Mouse (Mus musculus): Measurements from ENCODE around the gene Fbxo11.

Fbxo11 gene

DNA sequence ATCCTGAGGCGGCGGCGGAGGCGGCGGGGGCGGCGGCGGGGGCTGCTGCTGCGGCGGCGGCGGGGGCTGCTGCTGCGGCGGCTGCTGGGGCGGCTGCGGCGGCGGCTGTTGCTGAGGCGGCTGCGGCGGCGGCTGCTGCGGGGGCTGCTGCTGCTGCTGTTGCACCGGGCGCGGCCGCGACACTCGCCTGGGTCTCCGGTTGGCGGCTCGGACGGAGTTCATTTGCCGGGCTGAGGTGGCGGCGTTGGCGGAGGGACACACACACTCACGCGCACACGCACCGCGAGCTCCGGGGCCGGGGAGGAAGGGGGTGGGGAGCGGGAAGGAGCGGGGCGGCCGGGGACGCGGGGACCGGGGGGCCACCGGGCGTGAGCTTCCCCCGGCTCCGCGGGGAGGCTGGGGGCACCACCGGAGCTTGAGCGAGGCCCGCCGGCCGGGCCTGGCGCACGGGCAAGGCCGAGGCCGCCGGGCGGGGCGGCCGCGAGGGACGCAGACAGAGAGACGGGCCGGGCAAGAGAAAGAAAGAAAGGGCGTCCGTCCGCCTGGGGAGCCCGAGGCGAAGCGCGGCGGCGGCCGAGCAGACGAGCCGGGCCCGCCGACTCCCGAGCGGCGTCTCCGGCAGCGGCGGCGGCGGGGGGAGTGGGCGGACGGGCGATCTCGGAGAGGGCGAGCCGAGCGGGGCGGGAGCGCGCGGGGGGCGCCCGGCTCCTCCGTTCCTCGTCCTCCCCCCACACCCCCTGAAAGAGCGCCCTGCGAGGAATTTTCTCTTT, at the start of gene Fbxo11:
Fbxo11 (minus strand) TSS at position 261 of the 770 bp plus-strand sequence.
- no peak for DNase-seq (ENCODE audit: low read depth)

DNA sequence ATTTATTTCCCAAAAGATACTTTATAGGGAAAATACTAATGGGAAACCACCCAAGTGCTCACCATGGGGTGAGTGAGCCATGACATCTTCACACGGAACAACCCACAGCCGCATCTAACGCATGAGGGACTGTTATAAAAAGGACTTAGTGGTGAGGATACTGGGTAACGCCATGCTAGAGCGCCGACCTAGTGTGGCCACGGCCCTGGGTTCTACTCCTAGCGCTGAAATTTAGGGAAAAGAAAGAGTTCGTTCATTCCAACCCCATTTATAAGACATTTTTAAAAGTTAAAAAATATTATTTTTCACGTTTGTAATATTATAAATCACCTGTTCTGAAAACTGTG, 48.8 kb upstream of the Fbxo11 start:
- no peak for DNase-seq (ENCODE audit: low read depth)

DNA sequence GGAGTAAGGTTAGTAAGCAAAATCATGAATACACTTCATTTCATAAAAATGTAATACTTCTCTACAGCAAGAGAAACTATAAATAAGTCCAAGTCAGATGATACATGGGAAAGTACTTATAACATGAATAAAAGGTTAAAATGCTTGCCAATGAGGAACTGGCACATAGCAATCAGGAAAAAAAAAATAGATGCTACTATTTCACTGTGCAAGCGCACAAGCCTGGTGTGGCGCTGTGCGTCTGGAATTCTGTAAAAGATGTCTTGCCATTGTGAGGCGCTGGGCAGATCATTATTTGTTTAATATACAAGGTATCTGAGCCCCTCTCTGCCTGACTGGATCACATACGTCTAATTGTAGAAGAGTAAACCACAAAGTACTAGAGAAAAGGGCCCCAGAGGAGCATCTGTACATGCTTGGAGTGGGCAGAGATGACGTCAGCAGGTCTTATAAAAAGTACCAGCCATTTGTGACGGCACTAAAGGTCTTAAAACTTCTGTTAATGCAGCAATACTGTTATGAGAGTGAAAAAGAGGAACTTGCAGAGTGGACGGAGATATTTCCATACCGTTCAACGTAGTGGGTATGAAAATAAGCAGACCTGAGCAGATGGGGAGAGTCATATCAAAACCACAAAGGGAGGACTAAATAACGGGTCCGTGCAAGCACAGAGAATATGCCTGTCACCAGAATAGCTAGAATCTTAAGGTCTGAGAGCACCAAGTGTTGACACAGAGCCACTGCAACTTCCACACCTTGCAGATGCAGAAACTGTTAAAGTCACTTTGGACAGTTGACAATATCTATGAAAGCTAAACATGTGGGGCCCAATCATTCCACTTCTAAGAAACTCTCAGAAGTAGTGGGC, 48.2 kb upstream of the Fbxo11 start:
- no peak for DNase-seq (ENCODE audit: low read depth)

DNA sequence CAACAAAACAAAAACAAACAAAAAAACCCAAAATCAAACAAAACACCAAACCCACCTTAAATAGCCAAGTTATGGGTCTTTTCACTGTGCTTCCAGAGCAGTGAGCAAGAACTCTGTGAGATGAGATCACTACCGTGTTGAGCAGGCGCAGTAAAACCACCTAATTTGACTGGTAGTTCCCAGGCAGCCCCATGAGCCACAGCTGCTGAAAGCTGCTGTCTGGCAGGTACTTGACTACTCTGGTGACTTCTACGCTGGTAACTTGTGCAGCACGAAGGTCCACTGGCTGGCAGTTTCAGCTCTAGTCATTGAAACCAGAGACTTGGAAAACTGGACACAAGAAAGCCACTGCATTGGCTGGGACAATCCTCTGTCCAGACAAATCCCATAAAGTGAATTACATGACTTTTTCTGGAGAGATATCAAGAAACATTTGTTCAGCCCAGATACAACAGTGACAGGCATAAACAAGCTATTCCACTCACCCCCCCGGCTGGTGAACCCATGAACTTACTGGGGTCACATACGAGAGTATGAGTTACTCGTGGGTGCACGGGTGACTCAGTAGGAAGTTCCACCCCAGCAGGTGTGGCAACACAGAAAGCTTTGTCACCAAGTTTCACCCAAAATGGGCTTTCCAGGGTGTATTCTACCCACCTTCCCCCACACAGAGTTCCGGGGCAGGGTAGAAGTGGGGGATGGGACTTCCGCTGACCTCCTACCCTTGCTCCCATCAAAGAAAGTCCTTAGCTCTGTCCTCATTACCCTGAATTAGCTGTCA, 47.0 kb upstream of the Fbxo11 start:
- DNase-seq (ENCODE audit: low read depth): no peak

- DNase-seq (ENCODE audit: low read depth): no peak
These were observed 46.1 kb upstream of the Fbxo11 start for GRCm38 (mm10) chr17:88111081-88111796.

DNA sequence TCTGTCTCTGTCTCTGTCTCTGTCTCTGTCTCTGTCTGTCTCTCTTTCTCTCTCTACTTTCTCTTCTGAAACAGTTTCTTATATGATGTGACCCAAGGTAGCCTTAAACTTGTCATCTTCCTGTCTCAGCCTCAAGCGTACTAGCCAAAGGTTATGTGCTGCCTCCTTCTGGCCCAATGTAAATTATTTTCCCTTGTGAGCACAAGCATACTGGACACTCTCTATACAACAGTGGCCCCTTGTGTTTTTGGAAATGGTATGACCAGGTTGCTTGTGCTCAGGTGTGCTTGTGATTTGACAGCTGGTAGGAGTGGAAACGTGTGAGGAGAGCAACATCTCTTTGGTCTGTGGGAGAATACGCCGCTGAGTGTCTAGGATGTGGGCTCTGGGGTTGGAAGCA, 42.6 kb upstream of the Fbxo11 start:
- no peak for DNase-seq (ENCODE audit: low read depth)

- DNase-seq (ENCODE audit: low read depth): no peak
These were observed 41.3 kb upstream of the Fbxo11 start for GRCm38 (mm10) chr17:88106365-88106764.

DNA sequence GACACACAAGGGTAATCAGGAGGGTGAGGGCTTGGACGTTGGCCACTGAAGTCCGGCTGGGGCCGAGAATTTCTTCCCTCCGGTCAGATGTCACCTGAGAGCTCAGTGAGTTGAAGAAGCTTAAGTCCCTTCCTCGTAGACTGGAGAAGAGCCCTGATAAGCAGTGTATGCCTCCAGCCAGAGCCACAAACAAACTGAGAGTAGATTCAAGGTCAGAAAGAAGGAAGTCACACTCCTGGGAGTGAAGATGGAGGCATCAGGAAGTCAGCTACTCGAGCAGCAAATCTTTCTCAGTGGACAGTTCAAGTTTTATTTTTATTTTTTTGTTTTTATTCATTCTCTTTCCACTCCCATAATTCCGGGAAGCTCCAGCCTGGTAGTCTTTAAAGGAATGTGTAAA, 37.5 kb upstream of the Fbxo11 start:
- no peak for DNase-seq (ENCODE audit: low read depth)

DNA sequence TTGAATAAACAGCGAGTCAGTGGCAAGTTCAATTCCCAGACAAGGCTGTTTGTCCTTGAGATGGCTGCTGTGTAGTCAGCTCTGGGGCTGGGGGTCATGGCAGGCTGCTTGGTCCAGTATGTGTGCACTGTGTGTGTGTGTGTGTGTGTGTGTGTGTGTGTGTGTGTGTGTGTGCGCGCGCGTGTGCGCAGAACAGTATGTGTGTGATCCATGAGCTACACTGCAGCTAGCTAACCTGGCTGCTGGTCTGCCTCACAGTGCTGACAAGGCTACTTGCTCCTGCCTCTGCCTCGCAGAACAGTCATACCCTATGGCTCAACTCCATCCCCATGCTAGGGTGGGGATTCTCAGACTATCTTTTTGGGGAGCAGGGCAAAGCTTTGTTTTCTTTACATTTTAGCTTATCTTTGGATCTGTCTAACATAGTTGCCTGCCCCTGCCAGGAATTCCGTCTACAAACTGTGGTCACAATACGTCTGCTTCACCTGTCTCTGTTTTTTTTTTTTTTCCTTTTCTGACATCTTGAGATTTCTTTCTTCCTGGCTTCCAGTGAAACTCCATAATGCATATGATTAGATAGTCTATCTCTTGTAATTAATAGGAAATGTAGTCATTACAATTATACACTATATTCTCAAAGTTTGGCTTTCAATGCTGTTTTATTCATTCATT, 33.2 kb upstream of the Fbxo11 start:
- DNase-seq (ENCODE audit: low read depth): no peak

GRCm38 (mm10) chr17:88097543-88097942, 32.5 kb upstream of the Fbxo11 start:
- no peak for DNase-seq (ENCODE audit: low read depth)

- DNase-seq (ENCODE audit: low read depth): no peak
These were observed 31.8 kb upstream of the Fbxo11 start for GRCm38 (mm10) chr17:88096809-88097399.

GRCm38 (mm10) chr17:88095517-88096198, 30.6 kb upstream of the Fbxo11 start:
- DNase-seq (ENCODE audit: low read depth): no peak

DNA sequence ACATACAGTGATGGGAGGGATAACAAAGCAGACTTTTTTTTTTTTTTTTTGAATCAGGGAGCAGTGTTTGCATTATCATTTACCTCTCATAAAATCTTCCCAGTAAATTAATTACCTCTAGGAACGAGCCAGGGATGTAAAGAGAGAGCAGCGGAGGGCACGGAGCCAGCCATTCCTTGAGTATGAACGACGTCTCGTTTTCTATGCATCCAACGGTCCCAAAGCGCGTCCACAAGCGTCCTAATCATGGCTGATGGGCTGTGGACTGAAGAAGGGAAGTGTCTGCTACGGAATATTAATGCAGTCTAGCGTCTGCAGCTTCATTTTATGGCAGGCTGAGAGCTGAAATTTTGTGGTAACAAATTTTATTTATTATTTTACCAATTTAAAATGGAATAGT, 29.2 kb upstream of the Fbxo11 start:
- no peak for DNase-seq (ENCODE audit: low read depth)

GRCm38 (mm10) chr17:88093798-88094197, 28.7 kb upstream of the Fbxo11 start:
- DNase-seq (ENCODE audit: low read depth): no peak

GRCm38 (mm10) chr17:88085976-88086375, 20.9 kb upstream of the Fbxo11 start:
- no peak for DNase-seq (ENCODE audit: low read depth)

DNA sequence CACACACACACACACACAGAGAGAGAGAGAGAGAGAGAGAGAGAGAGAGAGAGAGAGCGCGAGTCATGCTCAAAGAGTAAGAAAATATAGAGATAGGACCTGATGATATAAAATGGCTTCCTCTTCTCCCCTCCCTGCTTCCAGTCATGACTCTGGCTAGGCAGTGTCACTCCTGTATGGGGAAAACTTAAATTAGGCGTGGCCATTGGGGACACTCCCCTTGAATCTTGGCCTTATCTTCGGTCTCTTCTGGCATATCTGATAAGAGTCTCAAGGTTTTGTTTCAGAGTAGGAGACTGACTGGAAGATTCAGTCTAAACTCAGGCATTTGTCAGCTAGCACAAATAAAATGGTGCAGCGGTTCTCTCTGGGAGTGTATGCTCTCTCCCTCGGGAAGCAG, 16.4 kb upstream of the Fbxo11 start:
- no peak for DNase-seq (ENCODE audit: low read depth)

DNA sequence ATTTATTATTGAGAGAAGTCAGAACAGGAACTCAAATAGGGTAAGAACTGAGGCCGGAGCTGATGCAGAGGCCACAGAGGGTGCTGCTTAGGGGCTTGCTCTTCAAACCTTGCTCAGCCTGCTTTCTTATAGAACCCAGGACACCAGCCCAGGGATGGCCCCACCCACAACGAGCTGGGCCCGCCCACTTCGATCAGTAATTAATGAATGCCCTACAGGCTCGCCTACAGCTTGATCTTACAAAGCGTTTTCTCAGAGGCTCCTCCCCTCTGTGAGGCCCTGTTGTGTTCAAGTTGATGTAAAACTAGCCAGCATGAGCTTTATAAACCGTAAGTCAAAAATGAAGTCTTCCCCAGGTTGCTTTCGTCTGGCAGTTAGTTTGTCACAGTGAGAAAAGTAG, 14.7 kb upstream of the Fbxo11 start:
- no peak for DNase-seq (ENCODE audit: low read depth)

GRCm38 (mm10) chr17:88072047-88072446, 7.0 kb upstream of the Fbxo11 start:
- DNase-seq (ENCODE audit: low read depth): no peak

DNA sequence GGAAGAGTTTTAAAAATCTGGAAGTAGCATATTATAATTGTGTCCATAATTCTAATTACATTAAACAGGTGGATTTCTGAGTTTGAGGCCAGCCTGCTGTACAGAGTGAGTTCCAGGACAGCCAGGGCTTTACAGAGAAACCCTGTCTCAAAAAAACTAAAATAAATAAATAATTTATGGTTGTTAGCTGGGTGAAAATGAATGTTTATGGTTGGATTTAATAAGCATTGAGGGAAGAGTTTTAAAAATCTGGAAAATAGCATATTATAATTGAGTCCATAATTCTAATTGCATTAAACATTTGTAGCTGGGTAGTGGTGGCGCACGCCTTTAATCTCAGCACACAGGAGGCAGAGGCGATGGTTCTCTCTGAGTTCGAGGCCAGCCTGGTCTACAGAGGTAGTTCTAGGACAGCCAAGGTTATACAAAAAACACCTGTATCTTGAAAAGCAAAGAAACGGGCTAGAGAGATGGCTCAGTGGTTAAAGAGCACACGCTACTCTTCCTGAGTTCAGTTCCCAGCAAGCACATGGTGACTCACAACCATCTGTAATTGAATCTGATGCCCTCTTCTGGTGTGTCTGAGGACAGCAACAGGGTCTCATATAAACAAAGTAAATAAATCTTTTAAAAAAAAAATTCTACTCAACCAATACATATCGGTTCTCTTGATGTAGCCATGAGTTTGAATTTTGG, 3.1 kb upstream of the Fbxo11 start:
- DNase-seq (ENCODE audit: low read depth): no peak

Measured in c-Kit-positive CD71-positive TER-119-negative erythroid progenitor cells, embryonic 14.5 days (primary cell).